Mouse (Mus musculus) gastrocnemius, postnatal 14 days (tissue): ENCODE measurements around the gene Apobec4. TPM values are rescaled to one million over a fixed set of nuclear protein-coding genes. Genes with fewer than 3 reads are reported as not detected.
A peak's percentile ranks its signal among the peaks of the same experiment; 100 is the strongest.

Experiments
- DNase-seq: peaks from one replicate; pipeline ENCODE4 v3.0.0; 2021; ENCODE audit warnings: mixed read lengths
- intact Hi-C: fragments of 180-260 bp; cut with DNase I; formaldehyde crosslinking; loops from one replicate; pipeline ENCODE4 v1.15.1; 2025; ENCODE audit warnings: low total_unique reads
- long read RNA-seq, 2 experiments: library from polyadenylated mRNA; stranded (forward); transcript quantifications; one replicate each; pipeline ENCODE4 v2.0.0; 2021
- total RNA-seq, 2 experiments: library from RNA; stranded (reverse); gene quantifications; 2 replicates each; pipeline ENCODE4 v1.2.3; 2021

The Apobec4 gene
- total RNA-seq: not detected
- long read RNA-seq, experiment 1: 0 reads
- long read RNA-seq, experiment 2: 0 reads

GRCm38 (mm10) chr1:152750312-152750965 lies at the start of gene Apobec4:
Gene Apobec4 (plus strand): TSS chr1:152750551.
- DNase-seq: no peak
- intact Hi-C loops: no loop called here

- no peak for DNase-seq
- intact Hi-C loops: no loop called here
Observed at GRCm38 (mm10) chr1:152701066-152701465, 49.3 kb upstream of the Apobec4 start.

GRCm38 (mm10) chr1:152702920-152703319 lies 47.4 kb upstream of the Apobec4 start:
- intact Hi-C loops: no loop called here
- DNase-seq: peak; percentile 39

- intact Hi-C loops: no loop called here
- DNase-seq: no peak
Observed at GRCm38 (mm10) chr1:152703941-152704340, 46.4 kb upstream of the Apobec4 start.

GRCm38 (mm10) chr1:152707560-152707959 lies 42.8 kb upstream of the Apobec4 start:
- intact Hi-C loops: no loop called here

GRCm38 (mm10) chr1:152711037-152711436 lies 39.3 kb upstream of the Apobec4 start:
- no peak for DNase-seq
- intact Hi-C loops: no loop called here

More at GRCm38 (mm10) chr1:152707560-152707959, 42.8 kb upstream of the Apobec4 start:
- no peak for DNase-seq

GRCm38 (mm10) chr1:152713924-152714323 lies 36.4 kb upstream of the Apobec4 start:
- intact Hi-C loops: no loop called here

DNA sequence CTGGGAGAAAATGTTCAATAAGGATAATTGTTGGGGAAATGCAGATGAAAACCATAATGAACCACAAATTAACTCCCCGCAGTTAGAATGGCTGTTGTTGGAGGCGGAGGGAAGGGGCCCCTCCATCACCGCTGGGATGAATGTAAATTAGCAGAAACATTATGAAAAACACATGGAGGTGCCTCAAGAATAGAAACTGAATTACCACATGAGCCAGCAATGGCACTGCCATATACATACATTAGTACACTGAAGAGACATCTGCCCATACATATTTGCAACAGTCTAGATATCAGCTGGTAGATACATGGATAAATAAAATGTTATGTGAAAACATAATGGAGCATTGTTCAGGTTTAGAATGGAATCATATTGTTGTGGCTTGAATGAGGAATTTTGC lies 35.9 kb upstream of the Apobec4 start:
- intact Hi-C loops: no loop called here
- no peak for DNase-seq

More at GRCm38 (mm10) chr1:152713924-152714323, 36.4 kb upstream of the Apobec4 start:
- DNase-seq: no peak

- no peak for DNase-seq
- intact Hi-C loops: no loop called here
Observed at GRCm38 (mm10) chr1:152717329-152717728, 33.0 kb upstream of the Apobec4 start.

DNA sequence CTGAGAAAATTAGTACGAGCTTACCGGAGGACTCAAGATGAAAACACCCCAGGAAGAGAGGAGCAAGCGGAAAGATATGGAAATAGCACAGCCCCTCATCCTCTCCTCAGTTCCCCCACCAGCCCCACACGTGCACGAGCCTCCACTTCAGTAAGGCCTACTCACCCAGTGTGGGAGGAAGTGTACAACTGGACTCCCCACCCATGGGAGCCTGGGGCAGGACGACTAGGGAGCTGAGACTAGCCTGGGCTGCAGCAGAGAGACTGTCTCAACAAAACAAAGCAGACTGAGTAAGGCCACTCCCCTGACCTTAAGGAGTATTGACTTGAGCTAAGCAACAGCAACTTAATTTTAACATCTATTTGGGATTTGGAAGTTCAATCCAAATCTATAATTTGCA lies 32.2 kb upstream of the Apobec4 start:
- DNase-seq: no peak
- intact Hi-C loops: no loop called here

DNA sequence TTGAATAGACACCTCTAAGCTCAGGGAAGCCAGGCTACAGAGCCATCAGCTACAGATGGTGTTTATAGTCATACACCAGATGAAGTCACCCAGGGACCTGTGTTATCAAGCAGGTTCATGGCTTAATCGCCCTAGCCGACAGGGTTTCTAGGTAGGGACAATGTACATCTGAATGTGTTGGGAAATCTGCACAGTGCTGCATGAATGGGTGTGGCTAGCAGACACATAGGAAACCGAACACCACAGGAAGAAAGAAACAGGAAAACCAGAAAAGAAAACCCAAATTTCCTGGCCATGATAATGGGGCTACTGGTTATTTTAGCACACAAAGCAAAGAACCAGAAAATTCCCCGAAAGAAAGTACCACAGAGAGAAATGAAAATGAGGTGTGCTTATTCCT lies 29.4 kb upstream of the Apobec4 start:
- no peak for DNase-seq
- intact Hi-C loops: no loop called here

GRCm38 (mm10) chr1:152721535-152722198 lies 28.7 kb upstream of the Apobec4 start:
- intact Hi-C loops: no loop called here

GRCm38 (mm10) chr1:152724286-152724685 lies 26.1 kb upstream of the Apobec4 start:
- DNase-seq: no peak
- intact Hi-C loops: no loop called here

More at GRCm38 (mm10) chr1:152721535-152722198, 28.7 kb upstream of the Apobec4 start:
- DNase-seq: no peak

- DNase-seq: no peak
- intact Hi-C loops: no loop called here
Observed at GRCm38 (mm10) chr1:152726095-152726494, 24.3 kb upstream of the Apobec4 start.

DNA sequence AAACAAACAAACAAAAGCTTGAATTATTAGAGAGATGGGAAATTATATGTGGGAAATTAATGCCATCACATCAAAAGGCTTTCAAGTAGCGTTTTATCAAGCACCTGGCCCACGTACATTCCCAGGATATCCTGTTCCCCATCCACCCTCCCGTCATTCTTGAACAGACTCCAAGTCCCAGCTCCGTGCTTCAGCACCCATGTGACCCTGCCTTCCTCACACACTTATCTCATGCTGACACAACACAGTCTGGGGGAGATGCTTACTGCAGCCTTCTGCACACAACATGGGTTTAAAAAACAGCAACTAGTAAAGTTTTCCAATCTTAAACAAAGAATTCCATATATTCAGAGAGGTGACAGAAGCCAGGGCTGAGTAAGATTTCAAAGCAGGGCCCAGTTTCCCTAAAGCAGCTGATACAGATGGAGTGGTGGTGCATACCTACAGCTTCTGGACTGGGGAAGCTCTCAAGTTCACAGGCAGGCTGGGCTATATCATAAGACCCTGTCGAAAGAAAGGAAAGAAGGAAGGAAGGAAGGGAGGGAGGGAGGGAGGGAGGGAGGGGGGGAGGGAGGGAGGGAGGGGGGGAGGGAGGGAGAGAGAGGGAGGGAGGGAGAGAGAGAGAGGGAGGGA lies 22.6 kb upstream of the Apobec4 start:
- DNase-seq: no peak
- intact Hi-C loops: no loop called here

DNA sequence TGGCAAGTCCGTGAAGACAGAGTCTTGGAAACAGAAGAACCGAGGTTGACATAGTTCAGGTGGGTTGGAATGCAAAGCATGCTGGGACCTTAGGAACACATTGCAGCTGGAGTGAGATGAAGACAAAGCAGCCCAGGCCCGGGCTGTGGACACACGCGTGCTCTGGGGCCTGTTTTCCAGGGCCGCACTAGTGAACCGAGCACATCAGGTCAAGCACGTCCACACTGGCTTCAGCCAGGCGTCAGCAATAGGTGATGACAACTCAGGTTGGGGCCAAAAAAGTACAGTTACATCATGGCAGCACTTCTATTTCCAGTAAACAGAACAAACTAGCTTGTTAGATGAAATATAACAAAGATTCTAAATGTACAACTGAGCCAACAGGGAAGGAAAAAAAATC lies 11.6 kb upstream of the Apobec4 start:
- no peak for DNase-seq
- intact Hi-C loops: no loop called here

DNA sequence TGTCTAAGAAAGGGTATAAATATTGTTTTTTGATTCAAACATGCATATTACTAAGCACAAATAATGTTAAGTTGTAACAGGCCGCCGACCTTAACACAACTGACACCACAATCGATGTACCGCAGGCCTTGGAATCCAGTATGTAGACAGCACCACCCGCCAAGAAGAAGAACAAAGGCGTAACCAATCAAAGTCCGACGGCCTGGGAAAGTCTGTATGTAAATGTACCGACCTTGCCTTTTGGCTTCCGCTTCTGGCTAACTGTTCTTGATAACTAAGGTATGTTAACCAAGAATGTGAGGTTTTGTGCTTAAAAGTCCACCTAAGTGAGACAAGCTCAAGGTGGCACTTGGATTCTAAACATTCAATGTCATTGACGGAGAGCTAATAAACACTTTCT lies 11.0 kb upstream of the Apobec4 start:
- intact Hi-C loops: no loop called here
- DNase-seq: no peak

DNA sequence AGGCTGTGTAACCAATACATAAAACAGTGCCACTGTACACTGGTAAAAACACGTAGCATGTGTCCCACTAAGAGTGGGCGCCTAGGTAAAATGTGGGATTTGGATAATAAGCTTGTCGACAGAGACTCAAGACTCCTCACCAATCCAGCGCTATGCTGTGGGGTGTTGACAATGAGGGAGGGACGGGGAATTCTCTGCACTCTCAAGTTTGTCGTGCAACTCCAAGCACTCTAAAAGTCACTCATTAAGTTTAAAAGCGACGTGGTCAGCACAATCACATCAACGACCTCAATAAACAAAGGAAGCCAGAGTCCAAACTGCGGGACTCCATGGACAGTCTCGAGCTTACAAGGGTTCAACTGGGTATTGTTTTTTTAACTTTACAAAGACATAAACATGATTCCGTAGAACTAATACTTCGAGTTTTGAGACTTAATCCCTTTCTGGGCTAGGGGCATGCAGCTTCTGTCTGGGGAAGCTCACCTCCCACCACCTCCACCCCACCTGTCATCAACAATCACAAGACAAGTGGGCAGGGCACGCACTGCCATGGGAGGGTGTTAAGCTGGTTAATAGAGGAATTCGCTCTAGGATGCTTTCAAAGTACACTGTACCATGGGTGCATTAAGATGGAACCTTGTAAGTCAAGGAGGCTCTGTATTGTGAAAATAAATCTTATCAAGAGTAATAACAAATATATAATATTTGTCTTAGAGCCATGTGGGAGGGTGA lies 7.1 kb upstream of the Apobec4 start:
- intact Hi-C loops: no loop called here
- DNase-seq: no peak

DNA sequence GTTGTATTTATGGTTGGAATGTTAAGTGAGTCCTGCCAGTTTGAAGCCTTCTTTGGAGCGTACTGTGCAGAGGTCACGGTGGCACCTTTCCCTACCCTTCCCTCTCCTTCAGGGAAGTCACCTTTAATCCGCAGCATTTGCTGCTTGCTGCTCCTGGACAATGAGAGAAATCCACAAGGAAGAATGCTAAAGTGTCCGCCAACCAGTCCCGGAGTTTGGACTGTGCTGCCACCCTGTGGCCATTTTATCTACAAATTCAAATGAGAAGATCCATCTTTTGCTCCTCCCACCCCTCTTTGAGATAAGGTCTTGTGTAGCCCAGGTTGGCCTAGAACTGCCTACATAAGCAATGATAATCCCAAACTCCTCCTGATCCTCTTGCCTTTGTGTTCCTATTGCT lies 3.9 kb upstream of the Apobec4 start:
- intact Hi-C loops: loop anchor here (2.0 kb wide), 1 partner anchor 226 kb away; no protein-coding TSS in a partner anchor
- DNase-seq: peak; percentile 75

DNA sequence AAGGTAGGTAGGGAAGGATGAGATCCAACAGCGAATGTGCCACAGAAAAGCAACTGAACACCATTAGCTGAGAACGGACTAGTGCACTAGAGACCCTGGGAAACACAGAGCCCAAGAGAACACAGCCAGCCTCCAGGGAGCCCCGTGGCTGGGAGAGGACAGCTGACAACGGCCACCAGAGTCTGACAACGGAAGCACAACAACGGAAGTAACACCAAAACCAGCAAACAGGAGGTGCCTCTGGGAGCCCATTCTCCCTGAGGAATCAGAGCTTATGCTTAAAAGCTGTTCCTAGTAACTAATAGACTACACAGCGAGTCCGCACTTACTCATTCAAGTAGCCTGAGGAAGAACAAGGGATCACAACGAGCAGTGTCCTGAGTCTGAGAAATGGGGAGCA lies 1.1 kb upstream of the Apobec4 start:
- intact Hi-C loops: no loop called here
- DNase-seq: no peak
